9 mouse cellular contexts compared by ENCODE assay signal in genomic region chr2:33345475-33345874, GRCm38 (mm10). TPM values are rescaled to one million over a fixed set of nuclear protein-coding genes. Genes with fewer than 3 reads are reported as not detected.
A peak's percentile ranks its signal among the peaks of the same experiment; 100 is the strongest.
DNase-seq lines count a peak whose midpoint lies in the region; ATAC-seq and TF ChIP-seq lines count a peak whose summit lies in the region.
"Had no signal": no experiment of that assay in that cellular context is flagged by ENCODE, and none has a peak within 500 bp of the region (broad histone marks: within the 10 kb centered on the region; RNA-seq: fewer than 3 reads in every experiment).

No protein-coding gene starts in this region.

- DNase-seq in heart, embryonic 10.5 days (ENCODE audit: low spot score), result no peak
- DNase-seq in heart, adult 9 months (ENCODE audit: low spot score in 2 of 2), result no peak
- DNase-seq in midbrain, embryonic 10.5 days (ENCODE audit: low spot score), result no peak
- no peak for DNase-seq in cerebellum, adult 11-12 months
- DNase-seq: right cerebral cortex, postnatal 14 days had no signal

- H3K9ac ChIP-seq in midbrain, embryonic 12.5 days (replicated peaks), result no peak overlapping the region
- H3K9ac ChIP-seq in heart, embryonic 15.5 days, result no peak overlapping the region

- no peak for ATAC-seq in midbrain, embryonic 12.5 days (ENCODE audit: low FRiP score, low read depth)
- ATAC-seq in heart, embryonic 15.5 days (replicated peaks; ENCODE audit: insufficient number of reproducible peaks, insufficient read depth, low FRiP score, low read depth), result no peak; the same call in 1 of the 2 replicates
- no peak for ATAC-seq in megakaryocyte progenitor cell, adult 5-6 weeks (replicated peaks; ENCODE audit: poor library complexity)

- no peak overlapping the region for H3K4me3 ChIP-seq in heart, embryonic 10.5 days
- H3K4me3 ChIP-seq in midbrain, embryonic 12.5 days, result no peak overlapping the region
- no peak overlapping the region for H3K4me3 ChIP-seq in midbrain, embryonic 10.5 days
- no peak overlapping the region for H3K4me3 ChIP-seq in heart, embryonic 15.5 days
- H3K4me3 ChIP-seq in small intestine, adult 2 months (ENCODE audit: low read depth, low read length), result no peak overlapping the region

- H3K4me2 ChIP-seq in midbrain, embryonic 12.5 days (replicated peaks), result no peak overlapping the region
- no peak overlapping the region for H3K4me2 ChIP-seq in heart, embryonic 15.5 days

- TF ChIP-seq POLR2A in small intestine, adult 2 months (IDR thresholded peaks at IDR 0.05; ENCODE audit: low read depth, low read length), result no peak

- WGBS in heart, embryonic 10.5 days, result 30% methylated on average over 6 of the region's 6 CpGs
- 69% methylated on average over 6 of the region's 6 CpGs for WGBS in midbrain, embryonic 12.5 days
- 78% methylated on average over 6 of the region's 6 CpGs for WGBS in midbrain, embryonic 10.5 days
- WGBS in heart, embryonic 15.5 days, result 19% methylated on average over 6 of the region's 6 CpGs
- WGBS in small intestine, adult 2 months, result 50% methylated on average over 6 of the region's 6 CpGs

- peaks cover 52% of the 10 kb centered on the region for H3K4me1 ChIP-seq in heart, embryonic 10.5 days
- peaks cover 27% of the 10 kb centered on the region for H3K4me1 ChIP-seq in midbrain, embryonic 12.5 days
- H3K4me1 ChIP-seq in midbrain, embryonic 10.5 days, result peaks cover 41% of the 10 kb centered on the region
- peaks cover 44% of the 10 kb centered on the region for H3K4me1 ChIP-seq in heart, embryonic 15.5 days (replicated peaks)
- peaks cover 9% of the 10 kb centered on the region for H3K4me1 ChIP-seq in small intestine, adult 2 months (ENCODE audit: control insufficient read depth, insufficient read depth, insufficient read length, low read length)

- no peaks in the 10 kb centered on the region for H3K36me3 ChIP-seq in heart, embryonic 10.5 days
- H3K36me3 ChIP-seq in midbrain, embryonic 12.5 days, result no peaks in the 10 kb centered on the region
- H3K36me3 ChIP-seq in midbrain, embryonic 10.5 days, result no peaks in the 10 kb centered on the region
- H3K36me3 ChIP-seq in heart, embryonic 15.5 days, result no peaks in the 10 kb centered on the region
- H3K36me3 ChIP-seq in small intestine, adult 2 months (ENCODE audit: control insufficient read depth, insufficient read depth, low read length), result no peaks in the 10 kb centered on the region

- H3K9me3 ChIP-seq in heart, embryonic 10.5 days, result no peaks in the 10 kb centered on the region
- no peaks in the 10 kb centered on the region for H3K9me3 ChIP-seq in midbrain, embryonic 12.5 days
- no peaks in the 10 kb centered on the region for H3K9me3 ChIP-seq in midbrain, embryonic 10.5 days (replicated peaks)
- no peaks in the 10 kb centered on the region for H3K9me3 ChIP-seq in heart, embryonic 15.5 days (replicated peaks)

- peak overlapping the region; percentile 52 for H3K27ac ChIP-seq in heart, embryonic 10.5 days
- H3K27ac ChIP-seq in midbrain, embryonic 12.5 days (replicated peaks), result 0 out of 2 replicates have a peak overlapping the region, but pooled peaks have one; percentile 8
- no peak overlapping the region for H3K27ac ChIP-seq in midbrain, embryonic 10.5 days (replicated peaks)
- H3K27ac ChIP-seq in heart, embryonic 15.5 days, result peak overlapping the region; percentile 62
- 0 out of 2 replicates have a peak overlapping the region, but pooled peaks have one; percentile 6 for H3K27ac ChIP-seq in small intestine, adult 2 months (ENCODE audit: insufficient read depth, low read depth, low read length)

- no peak for TF ChIP-seq CTCF in small intestine, adult 2 months (IDR thresholded peaks at IDR 0.05; ENCODE audit: extremely low read depth, insufficient read length, insufficient replicate concordance, low read depth, low read length)

- H3K27me3 ChIP-seq in heart, embryonic 10.5 days (ENCODE audit: insufficient read depth, poor library complexity, severe bottlenecking), result no peaks in the 10 kb centered on the region
- peaks cover 4% of the 10 kb centered on the region; the same call in 1 of the 2 replicates for H3K27me3 ChIP-seq in midbrain, embryonic 12.5 days
- 0 out of 2 replicates have a peak, but pooled peaks cover 5% of the 10 kb centered on the region for H3K27me3 ChIP-seq in midbrain, embryonic 10.5 days (ENCODE audit: low read depth, poor library complexity, severe bottlenecking)
- no peaks in the 10 kb centered on the region for H3K27me3 ChIP-seq in heart, embryonic 15.5 days
- no peaks in the 10 kb centered on the region for H3K27me3 ChIP-seq in small intestine, adult 2 months (ENCODE audit: control insufficient read depth, insufficient read depth, low read length)

RNA-seq across cellular contexts. Expression of gene Ralgps1, which starts 25.8 kb away (rescaled TPM):
- 3.8 and 6.4 TPM in 2 replicates for polyA plus RNA-seq in heart, embryonic 10.5 days (2016; fragmentation: Nextera tagmentation; extraction: Ambion mirVana)
- 25.6 and 26.6 TPM in 2 replicates for polyA plus RNA-seq in midbrain, embryonic 12.5 days (2016; fragmentation: Nextera tagmentation; extraction: Ambion mirVana)
- 6.9 and 11.4 TPM in 2 replicates for polyA plus RNA-seq in midbrain, embryonic 10.5 days (2016; fragmentation: Nextera tagmentation; extraction: Ambion mirVana)
- 3.7 and 5.4 TPM in 2 replicates for polyA plus RNA-seq in heart, embryonic 15.5 days (2015; fragmentation: Nextera tagmentation; extraction: Ambion mirVana)
- 4.5 and 9.5 TPM in 2 replicates for polyA plus RNA-seq in small intestine, adult 2 months (2012; rRNA removed)
- total RNA-seq in megakaryocyte progenitor cell, adult 5-6 weeks (2015), result 1.7 and 2.4 TPM in 2 replicates
- 0.42 and 0.68 TPM in 2 replicates for total RNA-seq in megakaryocyte progenitor cell, adult 5-6 weeks (2017)
